Mouse (Mus musculus): ENCODE data around the gene Cmklr1.
A peak's percentile ranks its signal among the peaks of the same experiment; 100 is the strongest.
"Not testable (repeated sequence)": the region's sequence is repeated elsewhere in the genome, so short reads cannot be mapped to it uniquely, and the experiment has no call there.

Gene Cmklr1

DNA sequence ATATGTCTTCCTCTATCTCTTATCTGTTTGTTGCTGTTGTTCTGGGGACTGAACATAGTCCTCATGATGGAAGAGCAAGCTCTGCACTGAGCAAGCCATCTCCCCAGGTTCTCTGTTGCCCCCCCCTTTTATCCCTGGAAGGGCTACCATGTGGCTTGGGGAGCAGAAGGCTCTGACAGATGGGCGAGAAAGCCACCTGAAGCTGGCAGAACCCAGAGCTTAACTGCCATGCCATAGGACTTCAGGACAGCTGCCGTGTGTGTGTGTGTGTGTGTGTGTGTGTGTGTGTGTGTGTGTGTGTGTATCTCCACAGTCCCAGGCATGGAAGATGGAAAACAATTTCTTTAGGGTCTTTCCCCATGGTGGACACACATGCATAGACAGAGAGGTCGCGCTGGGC lies 31.5 kb downstream of the Cmklr1 start:
- DNase-seq = no peak

DNA sequence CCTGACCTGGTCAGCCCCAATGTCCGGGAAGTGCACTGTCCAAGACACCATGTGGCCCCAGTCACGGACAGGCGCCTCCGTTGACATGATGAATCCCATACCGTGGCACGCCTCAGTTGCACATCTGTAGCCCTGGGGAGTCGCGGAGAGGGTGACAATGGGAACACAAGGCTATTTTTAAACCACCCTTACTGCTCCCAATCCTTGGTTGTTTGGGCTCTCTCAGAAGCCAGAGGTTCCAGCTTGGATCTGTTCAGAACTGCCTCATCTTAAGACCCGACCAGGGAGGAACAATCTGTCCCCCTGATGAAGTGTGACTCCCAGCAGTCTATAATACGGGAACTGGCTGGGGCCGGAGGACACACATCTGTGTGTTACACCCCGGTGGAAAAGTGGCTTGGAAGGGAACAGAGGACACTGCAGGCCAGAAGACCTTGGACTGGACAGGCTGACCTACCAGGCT lies 38.4 kb downstream of the Cmklr1 start:
- DNase-seq = no peak

DNA sequence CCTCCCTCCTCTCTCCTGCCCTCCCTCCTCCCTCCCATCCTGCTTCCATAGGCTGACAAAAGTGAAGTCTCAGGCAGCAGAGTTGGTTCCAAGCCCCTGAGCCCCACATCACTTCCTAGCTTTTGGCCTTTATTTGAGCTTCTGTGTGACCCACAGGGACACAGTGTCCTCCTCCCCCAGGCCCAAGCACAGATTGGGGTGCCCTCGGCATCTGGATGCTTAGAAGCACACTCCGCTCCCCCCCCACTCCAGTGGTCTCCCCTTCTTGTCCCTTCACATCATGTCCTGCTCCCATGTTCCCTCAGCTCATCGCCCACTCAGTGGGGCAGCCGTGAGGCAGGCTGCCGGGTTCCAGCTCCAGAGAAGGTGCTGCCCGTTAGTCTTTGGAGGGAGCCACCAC lies 39.1 kb downstream of the Cmklr1 start:
- DNase-seq = no peak

DNA sequence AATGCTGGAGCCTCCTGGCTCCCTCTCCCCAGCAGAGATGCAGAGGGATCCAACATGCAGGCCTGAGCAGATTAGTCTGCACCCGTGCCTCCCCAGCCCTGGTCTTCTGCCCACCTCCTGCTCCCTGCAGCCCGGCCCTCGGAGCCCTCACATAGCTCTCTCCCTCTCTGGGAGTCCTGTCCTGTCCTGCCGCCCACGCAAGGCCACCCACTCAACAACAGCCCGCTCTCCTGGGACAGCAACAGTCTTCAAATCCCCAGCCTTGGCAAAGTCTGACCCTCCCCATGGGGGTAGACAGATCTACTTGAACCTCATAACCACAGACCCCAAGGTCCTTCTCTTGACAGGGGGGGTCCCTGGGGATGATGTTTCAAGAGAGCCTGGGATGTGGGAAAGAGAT lies 39.7 kb downstream of the Cmklr1 start:
- no peak for DNase-seq

DNA sequence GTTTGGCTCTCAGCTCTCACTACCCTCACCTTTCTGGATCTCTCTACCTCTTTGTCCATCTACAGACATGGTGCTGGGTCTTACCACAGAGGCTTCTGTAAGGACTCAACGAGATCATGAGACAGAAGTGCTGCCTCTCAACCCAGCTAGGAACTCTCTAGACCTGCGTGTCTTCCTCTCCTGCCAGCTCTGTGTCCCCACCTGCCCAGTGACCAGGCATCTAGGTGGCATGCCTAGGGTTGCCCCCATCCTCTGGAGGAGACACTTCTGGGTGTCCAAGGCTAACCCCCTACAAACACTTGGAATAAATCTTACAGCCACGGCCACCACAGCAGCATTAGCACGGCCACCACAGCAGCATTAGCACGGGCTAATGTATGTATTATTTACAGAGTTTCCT lies 40.3 kb downstream of the Cmklr1 start:
- DNase-seq = no peak

DNA sequence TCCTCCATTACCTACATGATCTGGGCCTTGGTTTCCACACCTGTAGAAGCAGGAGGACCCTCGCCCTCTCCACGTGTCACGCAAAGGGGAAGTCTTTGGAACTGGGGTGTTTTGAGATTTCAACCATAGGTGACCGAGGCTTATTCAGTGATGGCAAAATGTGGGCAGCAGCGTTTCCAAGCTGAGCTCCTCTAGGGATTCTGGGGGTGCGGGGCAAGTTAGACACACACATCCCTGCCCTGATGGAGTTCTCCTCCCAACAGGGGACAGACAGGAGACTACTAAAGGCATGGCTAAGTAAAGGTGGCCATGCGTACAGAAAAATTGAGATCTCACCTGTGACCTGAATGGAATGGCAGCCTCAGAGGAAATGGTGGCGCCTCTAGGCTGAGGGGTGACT lies 41.7 kb downstream of the Cmklr1 start:
- no peak for DNase-seq

DNA sequence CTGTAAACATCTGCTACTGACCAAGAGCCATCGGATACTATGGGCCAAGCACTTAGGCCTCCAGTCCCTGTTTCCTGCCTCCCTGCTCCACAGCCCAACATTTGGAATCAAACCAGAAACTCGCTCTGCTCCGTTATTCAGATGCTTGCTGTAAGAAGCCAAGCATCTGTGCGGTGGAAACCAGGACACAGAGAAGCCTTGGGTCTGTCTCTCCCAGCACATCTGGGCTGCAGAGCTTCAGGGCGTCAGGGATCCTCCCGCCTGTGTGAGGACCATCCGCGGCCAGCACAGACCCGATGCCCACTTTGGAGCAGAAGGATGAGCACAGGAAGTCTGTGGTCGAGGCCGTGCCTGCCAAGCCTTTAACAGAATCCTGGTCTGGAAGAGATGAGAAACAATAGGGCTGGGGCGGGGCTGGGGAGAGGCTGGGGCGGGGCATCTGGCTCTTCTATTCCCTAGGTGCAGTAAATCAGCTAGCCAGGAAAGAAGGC lies 42.2 kb downstream of the Cmklr1 start:
- DNase-seq = no peak

DNA sequence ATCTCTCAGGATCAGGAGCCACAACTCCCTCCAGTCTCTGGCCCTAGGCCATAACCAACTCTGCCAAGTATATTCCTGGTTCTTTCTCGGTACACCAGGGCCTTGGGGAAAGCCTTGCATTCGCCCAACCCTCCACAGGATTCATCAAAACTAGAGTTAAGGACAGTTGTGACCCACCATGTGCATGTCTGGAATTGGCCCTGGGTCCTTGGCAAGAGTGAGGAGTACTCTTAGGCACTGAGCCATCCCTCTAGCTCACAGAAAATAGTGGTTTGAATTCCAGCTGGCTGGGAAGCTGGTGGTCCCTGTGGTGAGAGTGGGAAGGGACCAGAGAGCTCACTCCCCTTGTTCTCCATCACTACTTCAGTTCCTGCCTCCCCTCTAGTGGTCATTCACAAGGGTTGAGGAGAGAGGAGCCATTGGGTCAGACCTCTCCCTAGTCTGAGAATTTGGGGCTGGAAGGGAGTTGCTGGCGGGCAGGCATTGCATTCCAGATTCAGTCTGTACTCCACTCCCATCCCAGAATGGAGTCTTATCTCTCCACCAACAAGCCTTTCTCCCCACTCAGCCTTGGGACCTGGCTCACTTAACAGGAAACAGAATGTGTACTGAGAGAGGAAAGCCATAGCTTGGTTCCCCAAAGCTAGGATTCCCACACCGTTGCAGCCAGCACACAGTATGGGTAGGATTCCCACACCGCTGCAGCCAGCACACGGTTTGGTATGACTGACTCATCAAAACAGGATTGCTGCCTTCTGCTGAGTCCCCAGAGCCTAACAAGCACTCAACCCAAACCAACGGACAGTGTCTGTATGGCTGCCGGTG lies 43.1 kb downstream of the Cmklr1 start:
- DNase-seq = no peak

DNA sequence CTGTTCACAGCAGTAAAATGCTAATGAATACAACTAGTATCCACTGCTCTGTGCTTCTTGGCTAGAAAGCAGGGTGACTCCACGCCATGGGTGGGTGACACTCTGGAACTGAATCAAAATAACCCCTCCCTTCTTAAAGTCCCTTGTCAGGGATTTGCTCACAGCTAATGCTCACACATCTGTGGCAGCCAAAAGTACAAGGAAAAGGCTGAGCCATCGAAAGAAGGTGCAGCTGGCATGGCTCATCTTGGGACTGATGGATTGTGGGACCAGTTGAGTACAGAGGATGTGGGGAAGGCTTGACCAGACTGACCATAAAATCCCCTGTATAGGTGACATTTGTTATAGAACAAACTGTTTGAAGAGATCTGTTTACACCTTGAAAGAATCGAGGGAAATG lies 44.1 kb downstream of the Cmklr1 start:
- no peak for DNase-seq

DNA sequence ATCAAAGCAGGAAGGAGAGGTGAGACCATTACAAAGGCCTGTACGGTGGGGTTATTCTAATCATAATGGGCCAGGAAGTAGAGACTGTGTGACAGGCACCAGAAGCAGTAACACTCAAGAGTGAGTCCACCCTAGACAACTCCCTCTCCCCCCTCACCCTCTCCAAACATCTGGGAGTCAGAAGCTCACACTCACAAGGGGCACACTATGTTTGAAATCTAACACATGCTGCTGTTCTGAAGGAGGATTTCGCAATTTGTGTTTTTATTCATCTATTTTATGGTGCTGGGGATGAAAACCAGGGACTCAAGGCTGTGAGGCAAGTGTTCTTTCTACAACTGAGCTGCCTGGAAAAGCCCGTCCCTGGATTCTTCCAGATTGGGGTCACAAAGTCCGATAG lies 45.5 kb downstream of the Cmklr1 start:
- DNase-seq = no peak

DNA sequence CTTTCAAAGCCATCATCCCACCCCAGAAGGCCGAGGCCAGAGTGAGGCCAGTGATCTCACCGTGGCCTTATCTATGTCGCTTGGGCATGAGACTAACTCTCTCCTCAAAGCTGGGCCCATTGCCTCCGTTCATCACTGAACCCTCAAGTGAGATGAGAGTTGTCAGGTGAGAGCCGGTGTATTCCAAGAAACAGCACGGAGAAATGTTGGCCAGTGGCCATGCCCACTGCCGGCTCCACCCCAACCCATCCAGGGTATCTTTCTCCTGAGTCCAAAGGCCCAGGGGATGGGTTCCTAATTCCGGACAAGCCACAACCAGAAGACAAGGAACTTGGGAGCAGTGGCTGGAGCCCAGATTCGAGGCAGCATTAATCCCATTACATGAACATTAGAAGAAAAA lies 46.8 kb downstream of the Cmklr1 start:
- no peak for DNase-seq

DNA sequence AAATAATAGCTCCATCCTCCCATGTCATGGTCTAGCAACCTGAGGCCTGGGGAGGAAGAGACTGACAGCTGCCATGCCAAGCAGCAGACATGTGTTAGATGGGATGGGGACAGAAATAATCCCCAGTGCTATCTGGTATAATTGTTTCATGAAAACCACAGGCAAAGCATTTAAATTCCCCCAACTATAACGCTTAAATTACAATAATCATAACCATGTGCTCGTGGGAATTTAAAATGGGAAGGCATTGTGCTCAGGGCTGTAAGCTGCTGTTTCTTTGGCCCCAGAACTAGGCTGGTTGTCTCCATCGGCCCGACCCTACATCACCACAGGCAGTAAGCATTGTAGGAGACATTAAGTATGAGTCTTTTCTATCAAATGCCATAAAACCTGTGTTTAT lies 49.4 kb downstream of the Cmklr1 start:
- no peak for DNase-seq

DNA sequence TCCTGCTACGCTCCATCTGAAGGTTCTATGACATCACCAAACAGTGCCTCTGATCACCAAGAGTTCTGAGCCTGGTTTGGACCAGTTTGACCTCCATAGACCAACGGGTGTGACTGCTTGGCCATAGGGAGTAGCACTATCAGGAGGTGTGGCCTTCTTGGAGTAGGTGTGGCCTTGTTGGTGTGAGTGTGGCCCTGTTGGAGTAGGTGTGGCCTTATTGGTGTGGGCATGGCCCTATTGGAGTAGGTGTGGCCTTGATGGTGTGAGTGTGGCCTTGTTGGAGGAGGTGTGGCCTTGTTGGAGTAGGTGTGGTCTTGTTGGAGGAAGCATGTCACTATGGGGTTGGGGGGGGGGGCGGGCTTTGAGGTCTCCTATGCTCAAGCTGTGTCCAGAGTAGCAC lies 50.0 kb downstream of the Cmklr1 start:
- no peak for DNase-seq

DNA sequence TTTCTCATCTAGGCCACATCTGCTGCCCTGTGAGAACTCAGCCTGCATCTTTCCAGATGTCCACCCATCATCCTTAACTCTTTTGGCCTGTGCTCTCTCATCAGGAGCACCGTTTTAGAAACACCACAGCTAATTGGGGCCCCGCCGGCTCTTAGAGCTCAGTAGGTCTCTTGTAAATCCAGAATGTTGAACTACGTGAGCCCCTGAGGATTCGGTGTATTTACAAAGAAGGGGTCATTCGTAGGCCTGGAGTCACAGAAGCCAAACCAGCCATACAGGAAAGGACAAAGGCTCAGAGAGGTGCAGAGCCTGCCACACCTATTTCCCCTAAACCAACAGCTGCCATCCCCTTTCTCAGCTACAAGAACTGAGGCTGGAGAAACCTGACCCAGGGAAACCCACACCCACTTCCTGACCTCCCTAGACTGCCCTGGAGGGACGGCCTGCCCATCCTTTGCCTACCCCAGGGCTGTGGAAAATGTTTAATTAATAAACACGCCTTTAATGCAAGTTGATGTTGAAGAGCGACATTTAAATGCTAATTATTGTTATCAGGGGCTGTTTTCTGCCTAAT lies 53.4 kb downstream of the Cmklr1 start:
- DNase-seq = no peak

DNA sequence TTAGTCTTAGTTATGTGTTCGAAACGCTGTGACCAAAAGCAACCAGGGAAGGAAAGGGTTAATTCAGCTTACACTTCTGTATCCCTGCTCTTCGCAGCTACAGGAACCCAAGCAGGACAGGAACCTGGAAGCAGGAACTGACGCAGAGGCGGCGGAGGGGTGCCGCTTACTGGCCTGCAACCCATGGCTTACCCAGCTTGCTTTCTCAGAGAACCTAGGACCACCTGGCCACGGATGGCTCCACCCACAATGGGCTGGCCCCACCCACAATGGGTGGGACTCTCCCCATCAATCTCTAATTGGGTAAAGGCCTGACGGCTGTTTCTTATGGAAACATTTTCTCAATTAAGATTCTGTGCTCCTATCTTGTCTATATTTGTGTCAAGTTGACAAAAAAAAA lies 54.0 kb downstream of the Cmklr1 start:
- no peak for DNase-seq

DNA sequence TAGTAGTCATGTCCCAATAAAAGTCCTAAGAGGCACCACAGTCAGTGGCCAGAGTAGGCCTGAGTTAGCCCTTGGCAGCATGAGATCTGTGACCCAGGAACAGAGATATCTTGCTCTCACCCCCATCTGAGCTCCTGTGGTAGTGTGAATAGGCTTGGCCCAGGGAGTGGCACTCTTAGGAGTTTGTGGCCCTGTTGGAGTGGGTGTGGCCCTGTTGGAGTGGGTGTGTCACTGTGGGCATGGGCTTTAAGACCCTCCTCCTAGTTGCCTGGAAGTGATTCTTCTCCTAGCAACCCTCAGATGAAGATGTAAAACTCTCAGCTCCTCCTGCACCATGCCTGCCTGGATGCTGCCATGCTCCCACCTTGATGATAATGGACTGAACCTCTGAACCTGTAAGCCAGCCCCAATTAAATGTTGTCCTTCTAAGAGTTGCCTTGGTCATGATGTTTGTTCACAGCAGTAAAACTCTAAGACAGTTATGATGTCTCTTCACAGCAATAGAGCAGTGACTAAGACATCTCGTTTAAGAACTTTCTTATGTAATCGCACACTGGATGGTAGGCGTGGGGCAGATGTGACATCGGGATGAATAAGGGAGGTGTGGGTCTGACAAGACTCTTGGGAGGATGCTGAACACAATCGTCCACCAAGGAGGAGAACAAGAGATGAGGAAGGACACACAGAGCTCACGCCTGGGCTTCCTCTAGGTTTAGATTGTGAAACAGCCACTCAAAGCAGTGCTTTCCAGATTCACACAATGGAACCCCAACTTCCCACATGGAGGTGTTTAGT lies 56.1 kb downstream of the Cmklr1 start:
- DNase-seq = no peak

DNA sequence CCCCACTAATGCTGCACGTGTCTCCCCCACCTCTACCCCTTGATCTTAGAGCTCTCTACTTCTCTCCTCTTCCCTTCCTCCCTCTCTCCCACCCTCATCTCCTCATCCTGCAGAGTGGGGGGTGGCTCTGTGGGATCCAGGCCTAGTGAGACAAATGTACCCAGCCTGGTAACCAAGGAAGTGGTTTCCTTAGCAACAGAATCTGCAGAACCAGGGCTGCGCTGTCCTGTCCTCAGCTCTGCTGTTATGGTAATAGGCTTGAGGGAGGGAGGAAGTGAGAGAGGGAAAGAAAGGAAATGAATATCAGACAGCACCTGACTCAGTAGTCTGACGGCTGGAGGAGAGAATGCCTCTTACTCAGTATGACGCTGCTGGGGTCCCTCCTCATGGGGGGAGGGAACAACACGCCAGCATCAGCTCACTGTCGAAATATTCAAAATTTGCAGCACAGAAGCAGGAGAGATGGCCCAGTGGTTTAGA lies 58.4 kb downstream of the Cmklr1 start:
- peak; percentile 66 for DNase-seq

DNA sequence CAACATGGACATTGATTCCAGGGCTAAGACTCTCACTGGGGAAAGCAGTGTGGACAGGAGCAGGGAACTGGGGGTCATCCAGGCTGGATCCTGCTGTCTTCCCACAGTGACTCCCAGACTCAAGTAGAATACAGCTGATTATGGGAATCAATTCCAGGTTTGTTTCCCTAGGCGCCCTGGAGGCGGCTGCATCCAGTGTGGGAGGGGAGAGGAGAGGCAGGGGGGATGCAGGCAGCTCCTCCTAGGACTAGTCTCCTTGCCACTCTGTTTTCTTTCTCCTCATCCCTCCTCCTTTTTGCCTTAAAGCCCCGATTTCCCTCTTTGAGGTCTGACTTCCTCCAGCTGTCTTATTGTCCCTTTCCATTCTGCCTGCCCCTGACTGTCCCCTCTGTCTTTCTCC lies 59.1 kb downstream of the Cmklr1 start:
- no peak for DNase-seq

DNA sequence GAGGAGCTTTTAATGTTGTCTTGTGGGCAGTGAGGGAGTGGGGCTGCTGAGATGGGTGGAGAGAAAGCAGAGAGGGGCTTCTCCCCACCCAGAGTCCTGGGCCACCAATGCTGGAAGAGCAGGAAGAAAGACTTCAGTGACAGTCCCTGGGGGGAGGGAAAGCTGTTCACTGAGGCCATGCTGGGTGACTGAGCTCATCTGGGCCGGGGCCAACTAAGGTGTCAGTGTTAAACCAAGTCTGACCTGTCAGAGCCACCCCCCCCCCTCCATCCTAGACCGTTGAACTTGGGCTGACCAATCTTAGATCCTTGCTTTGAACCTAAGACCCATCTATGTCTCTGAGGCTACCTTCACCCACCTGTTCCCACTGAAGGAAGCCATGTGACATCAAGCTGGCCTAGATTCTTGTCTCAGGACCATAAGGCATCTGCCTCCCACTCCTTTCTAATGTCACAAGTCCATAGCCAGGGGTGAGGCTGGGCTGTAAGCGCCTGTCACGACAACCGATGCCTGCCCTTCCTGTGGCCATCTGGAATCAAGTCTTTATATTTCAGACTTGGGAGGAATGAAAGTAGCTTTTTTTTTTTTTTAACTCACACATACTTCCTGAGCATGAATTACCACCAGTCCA lies 60.1 kb downstream of the Cmklr1 start:
- no peak for DNase-seq

DNA sequence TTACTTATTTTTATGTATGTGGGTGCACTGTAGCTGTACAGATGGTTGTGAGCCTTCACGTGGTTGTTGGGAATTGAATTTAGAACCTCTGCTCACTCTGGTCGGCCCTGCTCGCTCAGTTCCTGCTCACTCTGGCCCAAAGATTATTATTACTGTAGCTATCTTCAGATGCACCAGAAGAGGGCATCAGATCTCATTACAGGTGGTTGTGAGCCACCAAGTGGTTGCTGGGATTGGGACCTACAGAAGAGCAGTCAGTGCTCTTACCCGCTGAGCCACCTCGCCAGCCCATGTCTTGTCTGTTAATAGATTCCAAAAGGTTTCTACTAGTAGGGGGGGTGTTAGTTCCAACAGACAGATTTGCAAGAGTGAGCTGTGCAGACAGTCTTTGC lies 63.8 kb downstream of the Cmklr1 start:
- DNase-seq = not testable (repeated sequence)

DNA sequence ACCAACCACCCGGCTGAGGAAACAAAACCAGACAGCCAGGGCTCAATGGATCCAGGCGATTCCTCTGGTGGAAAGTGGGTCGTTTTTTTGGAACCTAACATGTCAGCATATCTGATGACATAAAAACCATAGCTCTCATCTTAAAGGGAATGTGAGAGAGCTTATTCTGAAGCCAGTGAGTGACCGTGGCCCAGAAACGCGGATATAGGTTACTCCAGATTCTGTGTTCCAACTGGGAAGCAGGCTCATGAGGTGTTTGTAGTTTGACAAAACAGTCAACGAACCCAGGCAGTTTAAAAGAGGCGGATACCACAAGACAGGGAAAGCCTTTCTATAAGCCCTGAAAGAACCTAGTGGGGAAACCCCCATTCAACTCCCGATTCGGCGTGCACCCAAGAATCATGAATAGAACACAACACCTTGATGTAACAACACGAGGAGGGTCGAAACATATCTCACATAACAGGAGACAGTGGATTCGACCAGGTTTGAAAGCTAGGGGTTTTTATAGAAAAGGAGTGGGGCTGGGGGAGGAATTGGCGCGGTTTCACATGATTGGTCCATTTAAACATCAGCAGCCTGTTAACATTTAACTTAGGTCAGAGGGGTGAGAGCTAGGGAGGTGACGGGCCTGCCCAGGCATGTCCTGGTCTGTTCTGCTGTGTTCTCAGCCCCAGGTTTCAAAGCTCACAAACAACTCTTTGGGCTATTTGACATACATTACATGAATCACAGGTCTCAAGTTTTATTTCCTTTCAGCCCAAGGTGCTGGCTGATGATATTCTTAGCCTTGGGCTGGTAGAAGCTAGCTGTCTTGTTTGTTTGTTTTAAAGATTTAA lies 64.4 kb downstream of the Cmklr1 start:
- DNase-seq = not testable (repeated sequence)

DNA sequence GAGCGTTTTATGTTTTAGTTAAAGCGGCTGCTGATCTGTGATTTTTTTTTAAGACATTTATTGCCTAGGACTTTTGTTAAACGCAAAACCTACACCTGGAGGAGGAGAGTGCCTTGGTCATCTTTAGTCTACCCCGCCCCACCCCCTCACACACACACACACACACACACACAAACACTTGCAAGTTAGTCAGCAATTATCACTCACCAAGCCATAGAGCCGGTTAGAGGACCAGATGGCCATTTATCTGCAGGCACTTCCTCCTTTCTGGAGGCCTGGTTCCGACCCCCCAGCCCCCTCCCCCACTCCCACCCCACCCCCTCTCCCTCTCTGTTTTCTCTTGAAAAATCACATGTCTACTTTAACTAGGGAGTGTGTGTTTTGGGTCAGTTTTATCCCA lies 65.8 kb downstream of the Cmklr1 start:
- DNase-seq = no peak
